Mouse (Mus musculus): ENCODE data around the gene Cmss1.

- TF ChIP-seq CTCF (IDR thresholded peaks at IDR 0.05; ENCODE audit: low read depth): no peak
- TF ChIP-seq EP300 (IDR thresholded peaks at IDR 0.05; ENCODE audit: low read depth): no peak
Measured at GRCm38 (mm10) chr16:57302792-57303698, 303.6 kb downstream of the Cmss1 start.
